ENCODE assay signal across 8 mouse cellular contexts in the genomic region with DNA sequence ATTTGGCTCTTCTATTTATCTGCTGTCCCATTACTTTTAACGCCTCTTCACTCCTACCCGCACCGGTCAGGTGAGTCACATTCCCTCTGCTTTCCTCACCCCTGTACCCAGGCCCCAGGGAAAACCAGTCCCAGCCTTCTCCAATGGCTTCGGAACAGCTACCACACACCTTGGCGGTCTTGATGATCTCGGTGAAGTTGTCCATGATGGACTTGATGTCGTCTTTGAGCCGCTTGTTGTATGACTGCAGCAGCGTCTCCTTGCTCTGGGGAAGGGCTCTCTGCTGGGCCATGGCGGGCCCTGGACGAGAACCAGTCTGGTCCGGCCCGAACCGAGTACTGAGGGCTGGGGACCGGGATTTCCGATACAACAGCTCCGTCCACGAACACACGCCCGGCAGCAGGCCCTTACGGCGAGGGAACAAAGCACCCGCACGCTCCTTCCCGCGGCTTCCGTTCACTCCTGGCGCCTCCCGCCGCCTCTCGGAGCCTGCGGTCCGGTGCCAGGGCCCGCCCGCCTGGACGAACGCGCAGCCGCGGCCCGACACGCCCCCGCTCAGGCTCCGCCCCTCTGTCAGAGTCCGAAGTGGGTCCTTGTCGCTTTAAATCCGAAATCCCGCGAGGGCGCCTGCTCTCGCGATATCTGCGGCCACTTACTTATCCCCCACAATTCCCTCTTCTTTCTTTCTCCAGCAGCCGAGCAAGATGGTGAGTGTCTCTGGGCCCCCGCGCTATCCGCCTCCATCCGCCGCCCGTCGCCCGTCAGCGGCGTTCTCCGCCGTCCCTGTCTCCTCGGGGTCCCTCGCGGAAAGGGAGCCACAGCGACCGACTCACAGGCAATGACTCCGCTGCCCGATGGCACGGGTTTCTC. TPM values are rescaled to one million over a fixed set of nuclear protein-coding genes. Genes with fewer than 3 reads are reported as not detected.
DNase-seq lines count a peak whose midpoint lies in the region; ATAC-seq and TF ChIP-seq lines count a peak whose summit lies in the region.

TSS of gene Med22 (minus strand) at position 554 of the 870 bp plus-strand sequence.
TSS of gene Rpl7a (plus strand) at position 641 of the 870 bp plus-strand sequence.

- H3K4me1 ChIP-seq in forebrain, embryonic 10.5 days: peaks cover 55% of the 10 kb centered on the region
- peaks cover 39% of the 10 kb centered on the region for H3K4me1 ChIP-seq in heart, embryonic 15.5 days (replicated peaks)
- H3K4me1 ChIP-seq in liver, embryonic 14.5 days (replicated peaks; ENCODE audit: control insufficient read depth in 2 of 2, insufficient read depth in 2 of 2, low read length in 1 of 2): peaks cover 12 to 20% of the 10 kb centered on the region in 2 experiments
- H3K4me1 ChIP-seq in neural tube, embryonic 11.5 days (ENCODE audit: control insufficient read depth, insufficient read depth, low read length): peaks cover 23% of the 10 kb centered on the region
- H3K4me1 ChIP-seq in stomach, postnatal 0 days (replicated peaks; ENCODE audit: control insufficient read depth, insufficient read depth): peaks cover 2% of the 10 kb centered on the region

- DNase-seq in c-Kit-negative CD71-positive TER-119-positive erythroid progenitor cells, embryonic 14.5 days (ENCODE audit: low read depth, low spot score): peak; percentile 99
- peak; percentile 98 for DNase-seq in forebrain, embryonic 10.5 days (ENCODE audit: extremely low spot score, low spot score)
- DNase-seq in kidney, postnatal 25 days: peak; percentile 100
- peak; percentile 98 for DNase-seq in liver, embryonic 14.5 days (ENCODE audit: low read depth in 3 of 3, low spot score in 3 of 3)
- peak; percentile 99 for DNase-seq in neural tube, embryonic 11.5 days (ENCODE audit: low spot score)
- DNase-seq in stomach, postnatal 0 days (ENCODE audit: low spot score): peak; percentile 100

- H3K4me3 ChIP-seq in forebrain, embryonic 10.5 days: peak within 1 kb of the TSS; percentile 91
- peak within 1 kb of the TSS; percentile 70 for H3K4me3 ChIP-seq in heart, embryonic 15.5 days
- H3K4me3 ChIP-seq in liver, embryonic 14.5 days (ENCODE audit: insufficient read depth in 1 of 2, low read depth in 2 of 2, low read length in 2 of 2): peak within 1 kb of the TSS; percentile 92 to 96
- H3K4me3 ChIP-seq in neural tube, embryonic 11.5 days (ENCODE audit: low read depth, low read length): peak within 1 kb of the TSS; percentile 94
- peak within 1 kb of the TSS; percentile 76 for H3K4me3 ChIP-seq in stomach, postnatal 0 days (ENCODE audit: low read depth, low read length)

- peak; percentile 80 for TF ChIP-seq EP300 in liver, embryonic 14.5 days (IDR thresholded peaks at IDR 0.05; ENCODE audit: low read depth)
- peak; percentile 99 for TF ChIP-seq EP300 in stomach, postnatal 0 days (optimal IDR thresholded peaks at IDR 0.05)

- under 1% methylated on average over 74 of the region's 74 CpGs for WGBS in forebrain, embryonic 10.5 days
- under 1% methylated on average over 74 of the region's 74 CpGs for WGBS in heart, embryonic 15.5 days
- WGBS in liver, embryonic 14.5 days (ENCODE audit: insufficient replicate concordance): 0% methylated on average over 71 of the region's 74 CpGs
- 0% methylated on average over 70 of the region's 74 CpGs for WGBS in neural tube, embryonic 11.5 days
- WGBS in stomach, postnatal 0 days: under 1% methylated on average over 73 of the region's 74 CpGs

- peaks cover 76% of the 10 kb centered on the region for H3K36me3 ChIP-seq in forebrain, embryonic 10.5 days (replicated peaks)
- peaks cover 55% of the 10 kb centered on the region for H3K36me3 ChIP-seq in heart, embryonic 15.5 days
- peaks cover 58% of the 10 kb centered on the region for H3K36me3 ChIP-seq in liver, embryonic 14.5 days (replicated peaks; ENCODE audit: control insufficient read depth, insufficient read depth, low read depth)
- peaks cover 30% of the 10 kb centered on the region for H3K36me3 ChIP-seq in neural tube, embryonic 11.5 days (ENCODE audit: control insufficient read depth, insufficient read depth, low read length)
- peaks cover 25% of the 10 kb centered on the region for H3K36me3 ChIP-seq in stomach, postnatal 0 days (ENCODE audit: control insufficient read depth, insufficient read depth, low read length)

- 0 out of 2 replicates have a peak, but pooled peaks have one; percentile 8 for TF ChIP-seq CTCF in liver, embryonic 14.5 days (IDR thresholded peaks at IDR 0.05; ENCODE audit: low read depth)
- TF ChIP-seq CTCF in stomach, postnatal 0 days (IDR thresholded peaks at IDR 0.05; ENCODE audit: low read depth): no peak

- H3K9ac ChIP-seq in heart, embryonic 15.5 days: peak within 1 kb of the TSS; percentile 90
- peak within 1 kb of the TSS; percentile 99 for H3K9ac ChIP-seq in liver, embryonic 14.5 days (replicated peaks)
- peak within 1 kb of the TSS; percentile 95 for H3K9ac ChIP-seq in neural tube, embryonic 11.5 days (ENCODE audit: low read length)
- H3K9ac ChIP-seq in stomach, postnatal 0 days (ENCODE audit: low read length): peak within 1 kb of the TSS; percentile 95

- H3K9me3 ChIP-seq in forebrain, embryonic 10.5 days: no peaks in the 10 kb centered on the region
- no peaks in the 10 kb centered on the region for H3K9me3 ChIP-seq in heart, embryonic 15.5 days (replicated peaks)
- H3K9me3 ChIP-seq in liver, embryonic 14.5 days (ENCODE audit: control insufficient read depth, low read length): no peaks in the 10 kb centered on the region
- no peaks in the 10 kb centered on the region for H3K9me3 ChIP-seq in neural tube, embryonic 11.5 days (ENCODE audit: control insufficient read depth, low read length)
- H3K9me3 ChIP-seq in stomach, postnatal 0 days (ENCODE audit: control insufficient read depth, low read length): no peaks in the 10 kb centered on the region

- ATAC-seq in CD4-positive, CD25-positive, alpha-beta regulatory T cell, adult 4 months: peak; percentile 93
- ATAC-seq in heart, embryonic 15.5 days (replicated peaks; ENCODE audit: insufficient number of reproducible peaks, insufficient read depth, low FRiP score, low read depth): peak; percentile 96
- peak; percentile 93 for ATAC-seq in liver, embryonic 14.5 days (ENCODE audit: insufficient read depth)
- ATAC-seq in neural tube, embryonic 11.5 days (ENCODE audit: insufficient read depth, low FRiP score, low TSS enrichment): peak; percentile 81
- ATAC-seq in stomach, postnatal 0 days (ENCODE audit: low FRiP score, low TSS enrichment): peak; percentile 94

- peak within 1 kb of the TSS; percentile 93 for H3K4me2 ChIP-seq in heart, embryonic 15.5 days
- peak within 1 kb of the TSS; percentile 97 for H3K4me2 ChIP-seq in liver, embryonic 14.5 days (ENCODE audit: low read depth)
- peak within 1 kb of the TSS; percentile 99 for H3K4me2 ChIP-seq in neural tube, embryonic 11.5 days (ENCODE audit: low read depth)
- H3K4me2 ChIP-seq in stomach, postnatal 0 days (replicated peaks; ENCODE audit: low read depth): peak within 1 kb of the TSS; percentile 92

- H3K27ac ChIP-seq in forebrain, embryonic 10.5 days: peak within 1 kb of the TSS; percentile 92
- H3K27ac ChIP-seq in heart, embryonic 15.5 days: peak within 1 kb of the TSS; percentile 85
- peak within 1 kb of the TSS; percentile 87 for H3K27ac ChIP-seq in liver, embryonic 14.5 days
- peak within 1 kb of the TSS; percentile 89 for H3K27ac ChIP-seq in neural tube, embryonic 11.5 days (ENCODE audit: low read depth, low read length)
- H3K27ac ChIP-seq in stomach, postnatal 0 days (replicated peaks): peak within 1 kb of the TSS; percentile 88

- no peaks in the 10 kb centered on the region for H3K27me3 ChIP-seq in forebrain, embryonic 10.5 days (ENCODE audit: poor library complexity, severe bottlenecking)
- no peaks in the 10 kb centered on the region for H3K27me3 ChIP-seq in heart, embryonic 15.5 days
- H3K27me3 ChIP-seq in liver, embryonic 14.5 days (ENCODE audit: control insufficient read depth, insufficient read depth, low read length): no peaks in the 10 kb centered on the region
- no peaks in the 10 kb centered on the region for H3K27me3 ChIP-seq in neural tube, embryonic 11.5 days (ENCODE audit: control insufficient read depth, insufficient read depth, low read length)
- H3K27me3 ChIP-seq in stomach, postnatal 0 days (ENCODE audit: control insufficient read depth, insufficient read depth, low read length): no peaks in the 10 kb centered on the region

RNA-seq across cellular contexts. Expression of gene Med22, which starts in this region (rescaled TPM):
- 10 to 100 TPM; 10.6 to 19.6 TPM for polyA plus RNA-seq in CD4-positive, CD25-positive, alpha-beta regulatory T cell, adult 4 months (2017; shearing (Covaris generic))
- 112 and 118 TPM in 2 replicates for polyA plus RNA-seq in forebrain, embryonic 10.5 days (2016; fragmentation: Nextera tagmentation; extraction: Ambion mirVana)
- polyA plus RNA-seq in heart, embryonic 15.5 days (2015; fragmentation: Nextera tagmentation; extraction: Ambion mirVana): 35.2 and 43.8 TPM in 2 replicates
- 13.7 and 15.1 TPM in 2 replicates for polyA plus RNA-seq in liver, embryonic 14.5 days (2012; rRNA removed)
- polyA plus RNA-seq in liver, embryonic 14.5 days (2014; fragmentation: Nextera tagmentation; extraction: Ambion mirVana): 10.4 and 11.4 TPM in 2 replicates
- polyA plus RNA-seq in neural tube, embryonic 11.5 days (2014; fragmentation: Nextera tagmentation; extraction: Ambion mirVana): 87.2 and 96.8 TPM in 2 replicates
- 22.5 and 23.9 TPM in 2 replicates for polyA plus RNA-seq in stomach, postnatal 0 days (2015; fragmentation: Nextera tagmentation; extraction: Ambion mirVana)

RNA-seq across cellular contexts. Expression of gene Rpl7a, which starts in this region (rescaled TPM):
- 1,000 to 10,000 TPM in 1 of 2 experiments, 100 to 1,000 TPM in 1; 646 to 1,008 TPM for polyA plus RNA-seq in CD4-positive, CD25-positive, alpha-beta regulatory T cell, adult 4 months (2017; shearing (Covaris generic))
- 735 and 753 TPM in 2 replicates for polyA plus RNA-seq in forebrain, embryonic 10.5 days (2016; fragmentation: Nextera tagmentation; extraction: Ambion mirVana)
- polyA plus RNA-seq in heart, embryonic 15.5 days (2015; fragmentation: Nextera tagmentation; extraction: Ambion mirVana): 314 and 345 TPM in 2 replicates
- polyA plus RNA-seq in liver, embryonic 14.5 days (2012; rRNA removed): 909 and 1,309 TPM in 2 replicates
- 501 and 504 TPM in 2 replicates for polyA plus RNA-seq in liver, embryonic 14.5 days (2014; fragmentation: Nextera tagmentation; extraction: Ambion mirVana)
- 641 and 663 TPM in 2 replicates for polyA plus RNA-seq in neural tube, embryonic 11.5 days (2014; fragmentation: Nextera tagmentation; extraction: Ambion mirVana)
- polyA plus RNA-seq in stomach, postnatal 0 days (2015; fragmentation: Nextera tagmentation; extraction: Ambion mirVana): 477 and 505 TPM in 2 replicates

Comparison
In these comparisons a context has a peak if more than half of its experiments do, and no peak if none do; other contexts are left out.
1. Peak in every context shown above with its lines: DNase-seq, ATAC-seq, H3K4me3 ChIP-seq and H3K27ac ChIP-seq.